Mouse (Mus musculus): ENCODE data around the gene Srrm4.

DNA sequence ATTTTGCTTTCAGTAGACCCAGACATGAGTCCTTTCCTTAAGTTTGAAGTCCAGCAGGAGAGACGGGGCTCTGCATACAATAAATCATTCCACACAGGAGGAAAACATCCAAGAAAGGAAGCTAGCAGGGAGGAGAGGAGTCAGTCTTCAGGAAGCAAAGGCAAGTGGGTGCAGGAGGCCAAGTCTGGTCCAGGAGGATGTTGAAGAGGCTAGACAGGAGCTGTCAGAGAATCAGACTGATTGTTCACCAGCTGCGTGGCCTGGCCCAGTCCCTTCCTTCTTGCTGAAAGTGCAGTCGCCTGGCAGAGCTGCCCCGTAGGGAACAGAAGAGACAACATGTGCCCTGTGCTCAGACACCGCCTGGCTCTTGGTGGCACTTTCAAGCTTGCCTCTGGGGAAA is 100.8 kb downstream of the Srrm4 start:
- TF ChIP-seq MAX (IDR thresholded peaks at IDR 0.05) (no peak), CTCF (IDR thresholded peaks at IDR 0.05; ENCODE audit: control insufficient read depth, insufficient read depth, insufficient read length) (no peak), USF1 (IDR thresholded peaks at IDR 0.05; ENCODE audit: low read depth) (no peak)

All from C2C12 (cell line).